Mouse (Mus musculus) neural tube, embryonic 10.5 days (tissue): Measurements from ENCODE around the gene Krtap7-1.

Experiments
- DNase-seq: peaks from one replicate; pipeline ENCODE4 v3.0.0-alpha.2; 2017; ENCODE audit warnings: low spot score; ENCODE audit errors: extremely low spot score

Gene Krtap7-1

DNA sequence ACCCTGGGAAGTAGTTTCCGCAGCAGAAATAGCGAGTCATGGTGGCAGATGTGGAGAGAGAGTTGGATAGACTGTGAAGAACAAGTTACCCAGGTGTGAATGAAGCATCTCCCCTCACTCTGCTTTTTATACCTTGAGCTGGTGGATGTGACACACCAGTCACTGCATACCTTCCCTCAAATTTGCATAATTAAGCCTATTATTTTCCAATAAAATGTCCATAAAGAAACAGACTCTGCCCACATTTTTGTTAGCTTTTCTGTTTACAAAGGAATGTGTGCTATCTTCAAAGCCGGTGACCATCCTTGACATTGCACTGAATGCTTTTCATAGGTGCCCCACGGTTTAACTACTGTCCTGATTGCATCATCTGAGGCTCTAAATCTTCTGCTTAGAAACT is at the start of gene Krtap7-1:
Gene Krtap7-1 (minus strand): TSS at position 101 of the 400 bp plus-strand sequence.
- DNase-seq: no peak

DNA sequence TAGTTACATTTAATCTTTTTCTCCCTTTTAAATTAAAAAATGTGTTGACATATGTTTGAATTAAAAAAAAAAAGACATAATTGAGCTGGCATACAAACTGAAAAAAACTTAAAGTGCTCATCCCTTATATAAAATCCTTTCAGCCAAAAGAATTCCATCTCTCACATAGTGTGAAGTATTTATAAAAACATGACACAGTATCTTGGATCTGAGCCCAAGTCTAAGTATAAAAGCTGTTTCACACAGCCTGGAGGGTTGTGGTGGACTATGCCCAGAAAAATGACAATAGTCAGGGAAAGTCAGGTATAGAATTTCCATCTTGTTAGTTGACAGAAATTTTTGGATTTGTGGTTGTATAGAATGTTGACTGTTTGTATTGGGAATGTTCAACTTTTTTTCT is 42.2 kb upstream of the Krtap7-1 start:
- DNase-seq: no peak

DNA sequence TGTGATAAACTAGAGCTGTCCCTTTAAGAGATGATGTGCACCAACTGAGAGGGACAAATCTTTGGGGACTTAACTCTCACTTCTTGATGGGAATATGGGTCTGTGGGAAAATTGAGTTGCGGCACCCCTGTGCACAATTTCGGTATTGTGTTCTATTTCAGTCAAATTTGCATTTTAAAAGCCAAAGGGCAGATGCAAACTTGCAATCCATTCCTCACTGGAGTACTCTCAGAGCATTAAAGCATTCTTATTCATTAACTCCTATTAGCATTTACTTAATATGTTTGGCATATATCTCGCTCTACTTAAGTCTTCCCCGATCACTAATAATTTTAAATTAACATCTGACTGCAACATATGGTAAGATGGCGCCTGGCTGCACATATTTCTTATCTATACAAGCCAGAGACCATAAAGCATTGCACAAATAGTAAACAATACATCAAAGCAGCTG is 29.9 kb upstream of the Krtap7-1 start:
- no peak for DNase-seq

DNA sequence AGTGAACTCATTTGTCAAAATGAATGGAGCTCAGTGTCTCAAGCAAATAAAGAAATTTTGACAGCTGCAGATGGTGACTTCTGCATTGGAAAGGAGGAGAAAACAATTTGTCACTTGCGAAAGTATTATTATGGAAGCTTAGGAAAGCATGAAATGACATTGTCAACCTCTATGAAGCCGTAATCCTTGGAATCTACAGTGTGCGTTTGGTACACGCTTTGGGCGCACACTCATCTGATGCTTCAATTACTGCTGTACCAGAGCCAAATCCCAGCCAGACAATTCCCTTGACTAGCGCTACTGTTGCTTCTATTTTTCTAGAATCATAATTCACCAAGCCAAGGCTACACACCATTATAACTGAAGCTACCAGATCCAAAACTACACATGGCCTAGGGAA is 29.2 kb upstream of the Krtap7-1 start:
- no peak for DNase-seq

DNA sequence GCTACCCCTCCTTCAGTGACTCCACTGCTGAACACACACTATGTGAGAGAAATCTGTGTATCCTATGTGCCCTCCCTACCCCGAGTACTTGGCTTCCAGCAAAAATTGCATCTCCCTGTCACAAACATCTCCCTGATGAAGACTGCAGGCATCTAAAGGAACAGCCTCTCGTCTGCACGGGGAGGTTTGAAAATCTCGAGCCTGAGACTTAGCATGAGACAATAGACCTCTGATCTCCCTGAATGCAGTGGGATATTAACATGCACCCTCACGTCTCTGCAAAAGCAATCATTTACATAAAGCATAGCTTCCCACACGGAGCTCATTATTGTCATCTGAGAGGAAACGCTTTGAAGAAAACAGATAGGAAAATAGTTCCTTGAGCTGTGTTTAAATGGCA is 22.4 kb upstream of the Krtap7-1 start:
- no peak for DNase-seq

DNA sequence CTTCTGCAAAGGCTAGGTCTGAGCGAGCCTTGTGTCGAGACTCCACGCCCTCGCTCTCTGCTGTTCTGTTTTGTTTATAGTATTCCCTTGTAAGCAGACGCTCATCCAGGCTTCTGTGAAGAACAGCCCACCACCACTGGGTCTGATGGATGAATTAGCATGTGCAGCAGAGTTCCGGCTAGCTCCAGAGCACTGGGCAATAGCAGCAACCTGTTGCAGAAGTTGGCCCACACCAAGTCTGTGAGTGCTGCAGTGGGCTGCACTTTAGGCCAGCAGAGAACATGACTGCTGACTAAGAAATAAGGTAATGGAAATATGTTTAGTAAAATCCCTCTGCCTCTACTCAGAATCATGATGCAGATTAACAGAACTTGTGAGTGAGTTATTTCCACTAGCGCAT is 21.7 kb upstream of the Krtap7-1 start:
- no peak for DNase-seq

DNA sequence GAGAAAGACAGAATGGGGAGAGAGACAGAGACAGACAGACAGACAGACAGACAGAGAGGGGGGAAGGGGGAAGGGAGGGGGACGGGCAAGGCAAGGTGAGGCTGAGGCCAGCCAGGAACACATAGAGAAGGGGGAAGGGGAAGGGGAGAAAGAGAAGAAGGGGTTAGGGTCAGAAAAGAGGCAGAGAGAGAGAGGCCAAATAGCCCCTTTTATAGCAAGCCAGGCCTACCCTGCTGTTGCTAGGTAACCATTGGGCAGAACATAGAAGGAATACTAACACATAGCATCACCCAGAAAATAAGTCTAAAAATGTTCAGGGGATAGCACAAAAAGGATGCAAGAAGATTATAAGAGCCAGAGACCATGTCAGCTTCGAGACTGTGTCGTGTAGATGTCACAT is 20.3 kb upstream of the Krtap7-1 start:
- DNase-seq: no peak

DNA sequence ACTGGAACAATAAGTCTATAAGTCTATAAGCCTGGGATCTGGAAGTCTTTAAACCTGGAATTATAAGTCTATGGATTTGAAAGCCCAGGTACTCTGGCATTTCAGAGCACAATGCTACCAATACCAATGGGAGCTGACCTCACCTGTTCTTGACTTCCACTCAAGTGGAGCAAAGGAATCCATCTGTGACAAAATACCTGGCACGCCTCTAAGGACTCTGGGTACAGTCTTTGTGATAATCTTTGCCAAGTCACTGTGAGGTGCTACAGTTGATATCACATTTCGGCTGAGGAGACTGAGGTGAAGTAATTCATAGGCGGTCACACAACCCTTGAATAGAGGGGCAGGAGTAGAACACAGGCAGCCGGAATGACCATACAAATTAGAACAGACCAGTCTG is 12.9 kb upstream of the Krtap7-1 start:
- DNase-seq: no peak

DNA sequence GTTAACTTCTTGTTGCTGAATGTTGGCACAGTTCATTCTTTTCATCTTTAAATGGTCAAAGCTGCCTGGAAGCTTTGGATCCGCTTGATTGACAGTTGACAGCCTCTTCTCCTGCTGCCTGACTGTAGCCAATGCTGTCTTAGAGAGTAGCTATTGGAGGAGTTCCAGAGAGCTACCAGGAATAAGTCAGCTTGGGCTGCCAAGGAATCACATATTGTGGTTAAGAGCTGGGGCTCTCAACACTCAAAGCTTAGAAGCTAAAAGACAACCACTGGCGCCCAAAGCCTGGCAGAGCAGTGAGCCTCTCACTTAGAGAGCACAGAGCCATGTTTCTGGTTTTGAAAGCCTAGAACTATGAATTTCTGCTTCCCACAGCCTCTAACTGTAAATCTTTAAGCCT is 12.4 kb upstream of the Krtap7-1 start:
- DNase-seq: no peak

DNA sequence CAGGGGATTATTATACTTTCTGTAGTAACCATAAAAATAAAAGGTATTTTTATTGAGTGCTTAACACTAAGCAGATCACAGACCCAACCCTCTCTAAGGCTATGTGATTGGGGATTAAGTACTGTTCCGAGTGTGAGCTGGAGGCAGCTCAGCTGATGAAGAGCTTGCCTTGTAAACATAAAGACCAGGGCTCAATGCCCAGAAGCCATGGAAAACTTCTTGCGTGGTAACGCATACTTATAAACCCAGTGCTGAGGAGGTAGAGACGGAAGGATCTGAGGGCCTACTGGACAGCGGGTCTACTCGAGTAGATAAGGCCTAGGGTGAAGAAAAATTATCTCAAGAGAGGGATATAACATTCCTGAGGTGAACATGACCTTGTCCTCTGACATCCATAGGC is 12.0 kb upstream of the Krtap7-1 start:
- DNase-seq: no peak

DNA sequence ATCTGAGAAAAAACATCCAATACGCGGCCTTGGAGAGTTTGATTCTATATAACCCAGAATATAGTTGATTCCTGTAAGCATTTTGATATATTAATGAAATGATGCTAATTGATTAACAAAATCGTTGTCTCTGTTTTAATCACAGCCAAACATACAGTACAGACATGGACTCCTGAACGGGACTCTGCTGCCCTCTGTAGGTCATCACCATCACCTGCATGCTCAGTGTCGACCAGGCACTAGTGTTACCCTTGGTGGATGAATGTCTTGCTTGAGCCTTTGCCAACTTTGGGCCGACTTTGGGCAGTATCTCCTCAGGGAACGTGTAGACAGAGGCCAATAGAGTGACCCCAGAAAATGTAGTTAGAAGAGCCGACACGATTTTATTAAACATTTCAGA is 9.5 kb upstream of the Krtap7-1 start:
- no peak for DNase-seq

DNA sequence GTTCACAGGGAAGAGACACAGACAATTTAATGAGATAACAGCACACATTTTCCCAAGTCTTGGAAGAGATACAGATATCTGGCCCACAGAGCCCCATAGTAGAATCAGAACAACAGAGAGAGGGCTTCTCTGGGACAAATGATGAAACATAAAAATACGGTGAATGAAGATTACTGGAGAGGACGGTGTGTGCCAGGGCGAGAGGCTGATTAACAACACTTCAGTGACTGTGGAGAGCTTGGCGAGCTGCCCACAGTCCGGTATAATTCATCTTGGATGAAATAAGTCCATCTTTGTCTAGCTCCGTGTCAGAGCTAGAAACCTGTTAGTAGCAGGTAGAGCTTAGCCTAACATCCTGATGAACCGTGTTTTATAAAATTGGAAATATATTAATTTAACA is 5.3 kb upstream of the Krtap7-1 start:
- no peak for DNase-seq

DNA sequence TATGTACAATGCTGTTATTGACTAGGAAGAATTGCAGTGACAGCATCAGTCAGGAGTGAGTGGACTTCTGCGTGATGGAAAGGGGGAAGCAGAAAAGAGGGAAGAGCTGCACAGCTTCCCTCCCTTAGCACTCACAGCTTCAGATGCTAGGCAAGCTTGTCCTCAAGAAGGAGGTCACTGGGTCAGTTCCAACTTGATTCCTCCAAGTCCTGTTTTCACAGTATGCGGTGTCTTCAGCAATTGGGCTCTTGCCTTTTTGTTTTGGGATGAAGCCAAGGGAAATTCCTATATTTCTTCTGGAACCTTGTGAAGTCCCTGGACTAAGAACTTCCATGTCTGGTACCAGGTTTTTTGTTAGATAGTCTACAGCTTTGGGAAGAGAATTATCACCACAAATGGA is 4.6 kb downstream of the Krtap7-1 start:
- DNase-seq: no peak

DNA sequence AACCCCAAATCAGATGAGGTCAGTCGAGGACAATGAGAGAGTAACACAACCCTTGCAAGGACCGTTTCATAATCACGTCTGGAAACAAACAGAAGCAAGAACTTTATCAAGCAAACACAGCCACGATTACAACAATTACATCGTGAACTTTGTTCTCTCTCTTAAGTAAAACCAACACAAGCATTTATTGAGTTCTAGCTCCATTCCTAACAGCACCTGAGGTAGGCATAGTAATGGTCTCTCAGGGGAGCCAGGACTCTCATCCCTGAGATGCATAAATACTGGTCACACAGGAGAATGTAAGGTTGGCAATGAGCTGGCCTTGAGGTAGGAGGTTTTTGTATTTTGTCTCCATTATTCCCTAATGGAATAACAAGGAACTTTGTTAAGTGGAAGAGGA is 6.3 kb downstream of the Krtap7-1 start:
- no peak for DNase-seq

DNA sequence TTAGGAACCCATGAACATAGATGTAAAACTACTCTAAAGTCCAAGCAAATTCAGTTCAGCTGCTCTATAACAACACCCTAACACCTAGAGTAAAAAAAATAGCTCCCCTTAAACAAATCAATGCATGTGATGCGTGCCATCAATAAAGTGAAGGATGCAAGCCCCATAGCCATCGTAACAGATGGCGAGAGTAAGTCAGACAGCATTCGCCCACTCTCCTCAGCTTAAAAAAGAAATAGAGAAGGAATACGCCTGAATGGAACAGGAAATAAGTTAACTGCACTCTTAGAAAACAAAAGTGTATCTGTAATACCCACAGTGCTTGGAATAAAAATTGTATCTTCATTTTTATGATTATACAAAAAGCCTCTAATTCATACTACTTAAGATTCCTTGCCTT is 11.1 kb downstream of the Krtap7-1 start:
- DNase-seq: no peak

DNA sequence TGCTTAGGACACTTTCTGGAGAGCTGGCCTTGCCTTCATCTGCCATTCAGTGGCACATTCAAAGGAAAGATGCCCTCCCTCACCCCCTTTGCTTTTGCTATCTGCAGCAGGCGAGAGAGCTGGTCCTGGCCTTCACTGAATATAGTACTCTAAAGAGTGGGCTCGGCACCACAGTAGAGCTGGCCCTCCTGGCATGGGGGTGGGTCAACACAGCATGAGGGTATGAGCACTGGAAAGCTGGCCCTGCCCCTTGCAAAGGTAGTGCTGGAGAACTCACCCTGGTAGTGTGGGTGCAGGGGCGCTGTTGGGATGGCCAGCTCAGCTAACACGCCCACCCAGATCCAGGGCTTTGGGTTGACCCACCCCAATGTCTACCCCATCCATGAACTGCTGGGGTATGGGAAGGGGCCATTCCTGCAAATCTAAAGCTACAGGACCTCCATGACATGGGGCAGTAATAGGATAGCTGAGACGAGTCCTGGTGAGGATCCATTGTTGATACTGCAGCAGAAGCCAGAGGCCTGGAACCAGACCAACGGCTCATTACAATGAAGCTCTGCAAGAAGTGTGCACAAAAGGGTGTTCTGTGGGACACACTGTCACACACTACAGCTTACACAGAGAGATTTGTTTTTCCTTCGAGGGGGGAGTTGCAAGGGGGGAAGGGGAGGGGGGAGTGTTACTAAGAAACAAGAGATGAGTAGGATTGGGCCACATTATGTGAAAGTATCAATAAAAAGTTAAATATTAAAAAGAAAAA is 12.5 kb downstream of the Krtap7-1 start:
- DNase-seq: no peak

DNA sequence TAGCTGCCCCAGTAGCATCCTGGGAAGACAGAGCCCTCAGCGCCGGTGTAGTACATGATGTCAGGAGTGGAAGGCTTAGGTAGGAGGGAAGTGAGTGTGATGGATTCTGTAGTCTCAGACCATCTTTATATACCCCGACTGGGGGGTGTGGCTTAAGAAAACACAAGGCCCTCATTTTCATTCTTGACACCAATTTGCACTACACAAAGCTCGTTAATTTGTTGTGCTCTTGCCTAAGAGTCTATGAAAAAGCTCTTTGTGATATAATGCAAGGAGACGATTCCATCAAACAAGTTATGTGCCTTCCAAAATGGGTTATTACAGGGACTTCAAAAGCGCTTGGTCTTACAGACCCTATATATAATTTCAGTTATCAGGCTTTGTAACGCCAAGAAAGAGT is 20.3 kb downstream of the Krtap7-1 start, which contains the start of gene Krtap8-1:
Gene Krtap8-1 (minus strand): TSS at position 101 of the 400 bp plus-strand sequence.
- no peak for DNase-seq

DNA sequence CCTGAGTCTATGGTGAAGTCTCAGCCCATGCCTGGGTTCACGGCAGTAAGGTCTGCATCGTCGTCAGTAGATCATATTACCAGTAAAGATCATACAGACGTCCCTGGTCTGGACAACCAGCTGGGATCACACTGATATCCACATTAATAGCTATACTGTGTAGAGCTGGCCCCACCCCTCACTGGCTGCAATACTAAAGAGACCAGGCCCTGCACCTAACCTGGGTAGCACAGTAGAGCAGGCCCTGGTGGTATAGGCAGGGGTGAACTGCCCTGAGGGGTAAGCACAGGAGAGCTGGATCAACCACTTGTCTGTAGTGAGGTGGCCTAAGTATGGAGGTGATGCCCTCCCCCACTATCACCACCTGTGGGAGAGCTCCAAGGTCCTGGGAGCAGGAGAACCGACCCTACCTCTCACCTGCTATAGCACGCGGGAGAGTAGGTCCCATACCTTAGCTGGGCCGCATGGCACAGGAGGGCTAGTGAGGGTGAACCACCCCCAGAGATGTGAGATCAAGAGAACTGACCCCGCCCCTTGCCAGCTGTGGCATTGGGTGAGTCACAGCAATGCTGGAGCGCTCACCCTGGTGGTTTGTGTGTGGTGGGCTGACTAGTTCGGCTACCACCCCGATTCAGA is 30.3 kb downstream of the Krtap7-1 start:
- DNase-seq: no peak

DNA sequence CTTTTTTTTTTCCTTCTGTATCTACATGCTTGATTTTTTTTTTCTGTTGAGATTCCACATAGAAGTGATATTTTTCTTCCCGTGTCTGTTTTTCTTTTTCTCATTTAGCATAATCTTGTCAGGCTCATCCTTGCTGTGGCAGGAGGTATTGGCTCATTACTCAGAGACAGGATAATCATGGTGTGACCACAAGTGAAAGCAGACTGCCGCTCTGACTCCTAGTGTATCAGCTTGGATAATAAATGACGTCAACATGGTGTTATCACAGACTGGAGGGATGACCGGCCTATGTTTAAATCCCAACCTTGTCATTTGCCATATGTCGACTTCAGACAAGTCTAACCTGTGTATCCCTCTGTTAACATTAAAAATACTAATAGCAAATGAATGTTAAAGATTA is 46.9 kb downstream of the Krtap7-1 start:
- DNase-seq: no peak
